Mouse (Mus musculus): ENCODE results near the gene B3gnt9. TPM values are rescaled to one million over a fixed set of nuclear protein-coding genes. Genes with fewer than 3 reads are reported as not detected.

Gene B3gnt9
- polyA plus RNA-seq, 1 experiment from 2014 or later: 24.8 TPM

GRCm38 (mm10) chr8:105225917-105226316, 29.0 kb downstream of the B3gnt9 start:
- Histone ChIP-seq H3K9ac (replicated peaks; ENCODE audit: low read depth) (peak overlapping the region; percentile 94; the same call in 1 of the 2 replicates), H3K27ac (ENCODE audit: low read length) (peak overlapping the region; percentile 99), H3K4me3 (ENCODE audit: low read depth, low read length) (peak overlapping the region; percentile 85), H3K36me3 (ENCODE audit: insufficient read depth, low read length) (no peaks in the 10 kb centered on the region), H3K4me1 (ENCODE audit: insufficient read depth, low read depth, low read length) (no peaks in the 10 kb centered on the region), H3K4me2 (replicated peaks; ENCODE audit: low read depth, low read length) (peak overlapping the region; percentile 73), H3K27me3 (replicated peaks; ENCODE audit: insufficient read depth, low read length) (no peaks in the 10 kb centered on the region), H3K9me3 (ENCODE audit: low read length) (no peaks in the 10 kb centered on the region)
- TF ChIP-seq CTCF (IDR thresholded peaks at IDR 0.05): no peak
- peak; percentile 94 for TF ChIP-seq EP300 (IDR thresholded peaks at IDR 0.05)
- peak; percentile 97 for DNase-seq (ENCODE audit: low spot score)
- peak; percentile 79 for ATAC-seq
- 6% methylated on average over 6 of the region's 6 CpGs for WGBS

- peak overlapping the region; percentile 85 for H3K4me3 ChIP-seq (ENCODE audit: low read depth, low read length)
- TF ChIP-seq CTCF (IDR thresholded peaks at IDR 0.05) (no peak), EP300 (IDR thresholded peaks at IDR 0.05) (no peak)
- no peak for ATAC-seq
- no peak for DNase-seq (ENCODE audit: low spot score)
- peak overlapping the region; percentile 99 for H3K27ac ChIP-seq (ENCODE audit: low read length)
- H3K9ac ChIP-seq (replicated peaks; ENCODE audit: low read depth): peak overlapping the region; percentile 94
- H3K9me3 ChIP-seq (ENCODE audit: low read length): no peaks in the 10 kb centered on the region
- H3K4me1 ChIP-seq (ENCODE audit: insufficient read depth, low read depth, low read length): no peaks in the 10 kb centered on the region
- H3K4me2 ChIP-seq (replicated peaks; ENCODE audit: low read depth, low read length): peak overlapping the region; percentile 73
- H3K36me3 ChIP-seq (ENCODE audit: insufficient read depth, low read length): no peaks in the 10 kb centered on the region
- H3K27me3 ChIP-seq (replicated peaks; ENCODE audit: insufficient read depth, low read length): no peaks in the 10 kb centered on the region
- 0% methylated on average over 20 of the region's 27 CpGs for WGBS
Measured at GRCm38 (mm10) chr8:105225272-105225593, 29.7 kb downstream of the B3gnt9 start.

GRCm38 (mm10) chr8:105224413-105225271, 30.3 kb downstream of the B3gnt9 start, which contains the start of gene D230025D16Rik:
TSS of gene D230025D16Rik (plus strand) at chr8:105225145.
- H3K27me3 ChIP-seq (replicated peaks; ENCODE audit: insufficient read depth, low read length): no peaks in the 10 kb centered on the region
- DNase-seq (ENCODE audit: low spot score): peak; percentile 97
- no peaks in the 10 kb centered on the region for H3K9me3 ChIP-seq (ENCODE audit: low read length)
- no peaks in the 10 kb centered on the region for H3K4me1 ChIP-seq (ENCODE audit: insufficient read depth, low read depth, low read length)
- H3K9ac ChIP-seq (replicated peaks; ENCODE audit: low read depth): peak within 1 kb of the TSS; percentile 94
- ATAC-seq: peak; percentile 89
- peak within 1 kb of the TSS; percentile 85 for H3K4me3 ChIP-seq (ENCODE audit: low read depth, low read length)
- TF ChIP-seq CTCF (IDR thresholded peaks at IDR 0.05): peak; percentile 17; the same call in 1 of the 2 replicates
- TF ChIP-seq EP300 (IDR thresholded peaks at IDR 0.05): no peak
- 5% methylated on average over 34 of the region's 34 CpGs for WGBS
- H3K4me2 ChIP-seq (replicated peaks; ENCODE audit: low read depth, low read length): peak within 1 kb of the TSS; percentile 73
- H3K36me3 ChIP-seq (ENCODE audit: insufficient read depth, low read length): no peaks in the 10 kb centered on the region
- H3K27ac ChIP-seq (ENCODE audit: low read length): peak within 1 kb of the TSS; percentile 99

GRCm38 (mm10) chr8:105223850-105224249, 31.1 kb downstream of the B3gnt9 start:
- no peak overlapping the region for H3K4me2 ChIP-seq (replicated peaks; ENCODE audit: low read depth, low read length)
- TF ChIP-seq CTCF (IDR thresholded peaks at IDR 0.05) (no peak), EP300 (IDR thresholded peaks at IDR 0.05) (no peak)

GRCm38 (mm10) chr8:105217926-105218522, 36.9 kb downstream of the B3gnt9 start:
- Histone ChIP-seq H3K36me3 (ENCODE audit: insufficient read depth, low read length) (0 out of 2 replicates have a peak, but pooled peaks cover 5% of the 10 kb centered on the region), H3K4me1 (ENCODE audit: insufficient read depth, low read depth, low read length) (no peaks in the 10 kb centered on the region), H3K27me3 (replicated peaks; ENCODE audit: insufficient read depth, low read length) (no peaks in the 10 kb centered on the region), H3K9me3 (ENCODE audit: low read length) (no peaks in the 10 kb centered on the region), H3K4me2 (replicated peaks; ENCODE audit: low read depth, low read length) (no peak overlapping the region), H3K9ac (replicated peaks; ENCODE audit: low read depth) (no peak overlapping the region), H3K4me3 (ENCODE audit: low read depth, low read length) (no peak overlapping the region), H3K27ac (ENCODE audit: low read length) (no peak overlapping the region)
- WGBS: 79% methylated on average over 5 of the region's 5 CpGs
- no peak for TF ChIP-seq EP300 (IDR thresholded peaks at IDR 0.05)
- peak; percentile 76 for TF ChIP-seq CTCF (IDR thresholded peaks at IDR 0.05)
- no peak for ATAC-seq
- peak; percentile 80 for DNase-seq (ENCODE audit: low spot score)

More at GRCm38 (mm10) chr8:105223850-105224249, 31.1 kb downstream of the B3gnt9 start:
- no peaks in the 10 kb centered on the region for H3K27me3 ChIP-seq (replicated peaks; ENCODE audit: insufficient read depth, low read length)
- DNase-seq (ENCODE audit: low spot score) (no peak), ATAC-seq (no peak)
- no peaks in the 10 kb centered on the region for H3K36me3 ChIP-seq (ENCODE audit: insufficient read depth, low read length)
- no peaks in the 10 kb centered on the region for H3K4me1 ChIP-seq (ENCODE audit: insufficient read depth, low read depth, low read length)
- no peaks in the 10 kb centered on the region for H3K9me3 ChIP-seq (ENCODE audit: low read length)
- no peak overlapping the region for H3K4me3 ChIP-seq (ENCODE audit: low read depth, low read length)
- WGBS: 74% methylated on average over 7 of the region's 7 CpGs
- no peak overlapping the region for H3K9ac ChIP-seq (replicated peaks; ENCODE audit: low read depth)
- H3K27ac ChIP-seq (ENCODE audit: low read length): 0 out of 2 replicates have a peak overlapping the region, but pooled peaks have one; percentile 99

GRCm38 (mm10) chr8:105214104-105214503, 40.8 kb downstream of the B3gnt9 start:
- H3K4me2 ChIP-seq (replicated peaks; ENCODE audit: low read depth, low read length): no peak overlapping the region
- TF ChIP-seq CTCF (IDR thresholded peaks at IDR 0.05): peak; percentile 35
- no peak for TF ChIP-seq EP300 (IDR thresholded peaks at IDR 0.05)
- no peak overlapping the region for H3K4me3 ChIP-seq (ENCODE audit: low read depth, low read length)
- ATAC-seq (no peak), DNase-seq (ENCODE audit: low spot score) (no peak)
- WGBS: 87% methylated on average over 5 of the region's 5 CpGs
- no peak overlapping the region for H3K9ac ChIP-seq (replicated peaks; ENCODE audit: low read depth)
- H3K27me3 ChIP-seq (replicated peaks; ENCODE audit: insufficient read depth, low read length): no peaks in the 10 kb centered on the region
- 0 out of 2 replicates have a peak, but pooled peaks cover 5% of the 10 kb centered on the region for H3K36me3 ChIP-seq (ENCODE audit: insufficient read depth, low read length)
- H3K27ac ChIP-seq (ENCODE audit: low read length): no peak overlapping the region
- no peaks in the 10 kb centered on the region for H3K9me3 ChIP-seq (ENCODE audit: low read length)
- H3K4me1 ChIP-seq (ENCODE audit: insufficient read depth, low read depth, low read length): no peaks in the 10 kb centered on the region

All from lung, postnatal 0 days (tissue).